Mouse (Mus musculus): ENCODE data around the gene Wdr64. TPM values are rescaled to one million over a fixed set of nuclear protein-coding genes. Genes with fewer than 3 reads are reported as not detected.
A peak's percentile ranks its signal among the peaks of the same experiment; 100 is the strongest.

The Wdr64 gene
- polyA plus RNA-seq, 1 experiment from 2014 or later: not detected

- Histone ChIP-seq H3K4me3 (ENCODE audit: low read depth, low read length) (no peak overlapping the region), H3K36me3 (ENCODE audit: control insufficient read depth, insufficient read depth, low read length) (no peaks in the 10 kb centered on the region), H3K9ac (ENCODE audit: low read length) (no peak overlapping the region), H3K4me1 (replicated peaks; ENCODE audit: control insufficient read depth, insufficient read depth) (no peaks in the 10 kb centered on the region), H3K27ac (replicated peaks) (no peak overlapping the region), H3K4me2 (replicated peaks; ENCODE audit: low read depth) (no peak overlapping the region), H3K9me3 (ENCODE audit: control insufficient read depth, low read length) (no peaks in the 10 kb centered on the region), H3K27me3 (ENCODE audit: control insufficient read depth, insufficient read depth, low read length) (no peaks in the 10 kb centered on the region)
- 19% methylated on average over 1 of the region's 1 CpGs for WGBS
- peak; percentile 65 for TF ChIP-seq CTCF (IDR thresholded peaks at IDR 0.05; ENCODE audit: low read depth)
- TF ChIP-seq EP300 (optimal IDR thresholded peaks at IDR 0.05): no peak
- ATAC-seq (ENCODE audit: low FRiP score, low TSS enrichment) (no peak), DNase-seq (ENCODE audit: low spot score) (no peak)
Observed at GRCm38 (mm10) chr1:175671626-175672025, 26.8 kb upstream of the Wdr64 start.

DNA sequence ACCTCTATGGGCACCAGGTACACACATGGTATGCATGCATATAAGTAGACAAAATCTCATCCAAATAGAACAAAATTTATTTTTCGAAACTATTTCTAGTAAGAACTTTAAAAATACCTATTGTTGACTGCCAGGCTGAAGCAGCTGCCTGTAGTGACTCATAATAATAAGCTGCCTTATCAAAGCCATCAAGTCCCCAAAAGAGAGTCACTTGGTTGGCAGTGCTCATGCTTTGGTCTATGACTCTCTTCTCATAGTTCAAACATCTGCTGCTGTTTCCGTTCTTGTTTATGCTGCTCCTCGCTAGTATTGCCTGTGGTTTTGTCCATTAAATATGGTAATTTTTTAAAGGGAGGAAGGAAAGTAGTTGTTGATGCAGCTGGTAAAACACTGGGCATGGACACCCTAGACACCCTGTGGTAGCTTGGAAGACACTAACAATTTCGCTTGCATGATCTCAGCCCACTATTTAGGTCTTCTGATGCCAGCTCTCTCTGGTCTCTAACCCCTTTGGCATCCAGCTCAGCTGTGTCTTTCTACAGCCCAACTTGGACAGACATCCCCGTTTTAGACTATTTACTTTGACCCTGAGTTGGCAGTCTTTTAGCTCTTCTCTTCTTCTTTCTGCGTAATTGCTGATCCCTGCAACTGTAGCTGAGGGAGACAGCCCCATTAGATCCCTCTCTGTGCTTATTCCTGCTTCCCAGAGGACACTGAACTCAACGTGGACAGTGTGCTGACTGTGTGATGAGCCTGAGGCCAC is 24.6 kb upstream of the Wdr64 start:
- TF ChIP-seq EP300 (optimal IDR thresholded peaks at IDR 0.05): no peak
- Histone ChIP-seq H3K9ac (ENCODE audit: low read length) (no peak overlapping the region), H3K36me3 (ENCODE audit: control insufficient read depth, insufficient read depth, low read length) (no peaks in the 10 kb centered on the region), H3K9me3 (ENCODE audit: control insufficient read depth, low read length) (no peaks in the 10 kb centered on the region), H3K4me1 (replicated peaks; ENCODE audit: control insufficient read depth, insufficient read depth) (no peaks in the 10 kb centered on the region), H3K4me2 (replicated peaks; ENCODE audit: low read depth) (no peak overlapping the region), H3K4me3 (ENCODE audit: low read depth, low read length) (no peak overlapping the region), H3K27me3 (ENCODE audit: control insufficient read depth, insufficient read depth, low read length) (no peaks in the 10 kb centered on the region), H3K27ac (replicated peaks) (no peak overlapping the region)
- DNase-seq (ENCODE audit: low spot score) (no peak), ATAC-seq (ENCODE audit: low FRiP score, low TSS enrichment) (no peak)
- WGBS: 64% methylated on average over 7 of the region's 7 CpGs

DNA sequence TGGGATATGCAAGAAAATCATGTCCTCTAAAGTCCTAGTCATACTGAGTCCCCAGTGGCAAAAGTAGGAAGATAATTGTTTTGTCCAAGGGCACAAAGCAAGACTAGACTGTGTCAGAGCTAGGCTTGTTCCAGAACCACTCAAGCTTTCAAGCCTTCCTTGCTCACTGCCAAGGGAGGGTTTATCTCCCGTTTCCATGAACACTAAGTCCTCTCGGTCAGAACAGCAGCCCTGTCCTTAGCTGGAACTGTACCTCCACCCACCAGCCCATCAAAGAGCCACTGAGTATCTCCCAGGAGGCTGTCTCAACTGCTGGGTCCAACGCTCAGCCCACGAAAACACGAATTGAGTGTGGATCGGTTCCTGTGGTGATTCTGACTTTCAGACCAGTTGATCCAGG is 23.3 kb upstream of the Wdr64 start:
- WGBS: 77% methylated on average over 6 of the region's 6 CpGs
- ATAC-seq (ENCODE audit: low FRiP score, low TSS enrichment) (no peak), DNase-seq (ENCODE audit: low spot score) (no peak)
- Histone ChIP-seq H3K36me3 (ENCODE audit: control insufficient read depth, insufficient read depth, low read length) (no peaks in the 10 kb centered on the region), H3K27ac (replicated peaks) (no peak overlapping the region), H3K4me3 (ENCODE audit: low read depth, low read length) (no peak overlapping the region), H3K4me1 (replicated peaks; ENCODE audit: control insufficient read depth, insufficient read depth) (no peaks in the 10 kb centered on the region), H3K27me3 (ENCODE audit: control insufficient read depth, insufficient read depth, low read length) (no peaks in the 10 kb centered on the region), H3K9me3 (ENCODE audit: control insufficient read depth, low read length) (no peaks in the 10 kb centered on the region), H3K4me2 (replicated peaks; ENCODE audit: low read depth) (no peak overlapping the region), H3K9ac (ENCODE audit: low read length) (no peak overlapping the region)
- no peak for TF ChIP-seq CTCF (IDR thresholded peaks at IDR 0.05; ENCODE audit: low read depth)
- TF ChIP-seq EP300 (optimal IDR thresholded peaks at IDR 0.05): no peak

DNA sequence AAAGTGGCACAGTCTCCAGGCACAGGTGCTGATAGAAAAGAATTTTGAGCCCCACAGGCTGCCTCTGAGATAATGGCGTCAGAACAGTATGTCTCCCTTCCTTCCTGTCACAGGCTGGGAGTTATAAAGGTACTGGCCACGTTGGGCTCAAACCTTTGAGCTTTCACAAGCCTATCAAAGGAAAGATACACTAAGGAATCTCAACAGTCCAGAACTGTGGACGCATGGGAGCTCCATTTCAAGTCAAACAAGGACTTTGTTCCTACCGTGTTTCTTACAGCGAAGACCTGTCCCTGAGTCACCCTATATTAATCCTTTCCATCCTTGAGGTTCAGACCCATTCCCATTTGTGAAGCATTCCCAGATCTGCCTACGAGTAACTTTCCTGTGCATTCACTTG is 20.9 kb upstream of the Wdr64 start:
- ATAC-seq (ENCODE audit: low FRiP score, low TSS enrichment) (peak; percentile 45; the same call in 1 of the 2 replicates), DNase-seq (ENCODE audit: low spot score) (no peak)
- Histone ChIP-seq H3K36me3 (ENCODE audit: control insufficient read depth, insufficient read depth, low read length) (no peaks in the 10 kb centered on the region), H3K9me3 (ENCODE audit: control insufficient read depth, low read length) (no peaks in the 10 kb centered on the region), H3K4me3 (ENCODE audit: low read depth, low read length) (no peak overlapping the region), H3K4me1 (replicated peaks; ENCODE audit: control insufficient read depth, insufficient read depth) (no peaks in the 10 kb centered on the region), H3K27me3 (ENCODE audit: control insufficient read depth, insufficient read depth, low read length) (no peaks in the 10 kb centered on the region), H3K9ac (ENCODE audit: low read length) (no peak overlapping the region), H3K4me2 (replicated peaks; ENCODE audit: low read depth) (no peak overlapping the region), H3K27ac (replicated peaks) (no peak overlapping the region)
- WGBS: 75% methylated on average over 6 of the region's 6 CpGs
- TF ChIP-seq CTCF (IDR thresholded peaks at IDR 0.05; ENCODE audit: low read depth) (no peak), EP300 (optimal IDR thresholded peaks at IDR 0.05) (no peak)

DNA sequence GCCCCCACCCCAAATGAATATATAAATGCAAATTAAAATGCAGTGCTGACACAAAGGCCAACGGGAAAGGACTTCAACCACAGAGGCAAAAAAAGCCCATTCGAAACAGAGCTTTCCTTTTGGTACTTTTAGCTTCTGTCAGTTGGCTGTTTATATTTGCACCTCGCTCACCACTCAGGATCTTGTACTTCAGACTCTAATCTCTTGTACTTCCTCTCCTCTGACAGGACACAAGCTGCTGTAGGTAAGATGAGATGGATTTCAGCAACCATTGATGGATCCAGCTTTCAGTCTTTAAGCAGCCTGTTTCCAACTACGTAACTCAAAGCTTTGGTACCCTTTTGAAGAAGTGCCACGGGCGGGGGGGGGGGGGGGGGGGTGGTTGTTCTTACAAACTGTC is 17.4 kb upstream of the Wdr64 start:
- 72% methylated on average over 6 of the region's 6 CpGs for WGBS
- Histone ChIP-seq H3K9ac (ENCODE audit: low read length) (no peak overlapping the region), H3K27ac (replicated peaks) (no peak overlapping the region), H3K27me3 (ENCODE audit: control insufficient read depth, insufficient read depth, low read length) (no peaks in the 10 kb centered on the region), H3K9me3 (ENCODE audit: control insufficient read depth, low read length) (no peaks in the 10 kb centered on the region), H3K4me2 (replicated peaks; ENCODE audit: low read depth) (no peak overlapping the region), H3K4me3 (ENCODE audit: low read depth, low read length) (no peak overlapping the region), H3K4me1 (replicated peaks; ENCODE audit: control insufficient read depth, insufficient read depth) (no peaks in the 10 kb centered on the region), H3K36me3 (ENCODE audit: control insufficient read depth, insufficient read depth, low read length) (no peaks in the 10 kb centered on the region)
- ATAC-seq (ENCODE audit: low FRiP score, low TSS enrichment) (no peak), DNase-seq (ENCODE audit: low spot score) (no peak)
- TF ChIP-seq CTCF (IDR thresholded peaks at IDR 0.05; ENCODE audit: low read depth) (no peak), EP300 (optimal IDR thresholded peaks at IDR 0.05) (no peak)

DNA sequence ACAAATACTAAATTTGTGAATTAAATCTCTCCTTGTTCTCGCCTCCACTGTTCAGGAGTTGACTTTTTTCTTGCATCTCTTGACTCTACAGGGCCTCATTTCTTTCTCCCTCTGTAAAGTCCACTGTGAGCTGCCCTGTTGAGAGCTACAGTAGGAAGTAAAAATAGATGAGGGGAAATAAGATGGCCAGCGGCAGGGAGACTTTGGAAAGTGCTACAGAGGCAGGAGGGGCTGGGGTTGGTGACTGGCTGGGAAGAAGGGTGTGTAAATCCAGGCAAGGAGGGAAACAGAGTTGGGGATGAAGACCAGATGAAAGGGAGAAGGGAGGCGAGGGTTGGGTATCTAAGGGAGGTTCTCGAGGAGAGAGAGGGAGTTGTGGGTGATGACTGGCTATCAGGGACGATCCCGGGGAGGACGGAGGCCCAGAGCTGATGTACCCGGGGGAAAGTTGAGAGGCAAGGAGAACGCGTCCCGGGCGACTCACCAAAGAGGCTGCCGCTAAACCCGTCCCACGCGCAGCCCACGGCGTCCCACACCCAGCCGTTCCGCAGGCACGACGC is 6.6 kb upstream of the Wdr64 start:
- Histone ChIP-seq H3K4me1 (replicated peaks; ENCODE audit: control insufficient read depth, insufficient read depth) (no peaks in the 10 kb centered on the region; the same call in 1 of the 2 replicates), H3K27me3 (ENCODE audit: control insufficient read depth, insufficient read depth, low read length) (no peaks in the 10 kb centered on the region), H3K36me3 (ENCODE audit: control insufficient read depth, insufficient read depth, low read length) (no peaks in the 10 kb centered on the region), H3K9ac (ENCODE audit: low read length) (peak overlapping the region; percentile 78), H3K4me3 (ENCODE audit: low read depth, low read length) (peak overlapping the region; percentile 78), H3K4me2 (replicated peaks; ENCODE audit: low read depth) (peak overlapping the region; percentile 94), H3K9me3 (ENCODE audit: control insufficient read depth, low read length) (no peaks in the 10 kb centered on the region), H3K27ac (replicated peaks) (peak overlapping the region; percentile 89)
- DNase-seq (ENCODE audit: low spot score): no peak
- TF ChIP-seq EP300 (optimal IDR thresholded peaks at IDR 0.05): no peak
- WGBS: 2% methylated on average over 22 of the region's 22 CpGs
- no peak for ATAC-seq (ENCODE audit: low FRiP score, low TSS enrichment)

Data from stomach, postnatal 0 days (tissue).